Mouse (Mus musculus) CH12.LX (cell line): ENCODE results near the gene Plcxd2.

Experiments used
- CHD1 ChIP-seq: IDR thresholded peaks from 2 replicates; pipeline ENCODE4 v1.6.1; 2012; ENCODE audit warnings: low read depth, low read length, improper control_type of control experiment, inconsistent platforms
- CTCF ChIP-seq, 2 experiments: IDR thresholded peaks in 1 of 2; conservative IDR thresholded peaks in 1 of 2; 2 replicates each; pipeline ENCODE4 v1.5.1; 2011 to 2012; ENCODE audit warnings: low read depth in 2 of 2, low read length in 2 of 2, improper control_type of control experiment in 1 of 2, inconsistent platforms in 1 of 2, mild to moderate bottlenecking in 1 of 2, moderate library complexity in 1 of 2
- ELF1 ChIP-seq: IDR thresholded peaks from 2 replicates; pipeline ENCODE4 v1.6.1; 2014; ENCODE audit warnings: low read depth, mild to moderate bottlenecking, inconsistent platforms, low read length, improper control_type of control experiment
- EP300 ChIP-seq: IDR thresholded peaks from 2 replicates; pipeline ENCODE4 v1.6.1; 2011; ENCODE audit warnings: low read length, improper control_type of control experiment
- MAX ChIP-seq: IDR thresholded peaks from 2 replicates; pipeline ENCODE4 v1.6.1; 2011; ENCODE audit warnings: low read length, improper control_type of control experiment
- MXI1 ChIP-seq: IDR thresholded peaks from 2 replicates; pipeline ENCODE4 v1.6.1; 2011; ENCODE audit warnings: mild to moderate bottlenecking, low read depth, low read length, improper control_type of control experiment
- NELFE ChIP-seq: IDR thresholded peaks from 2 replicates; pipeline ENCODE4 v1.6.1; 2011; ENCODE audit warnings: low read depth, low read length, improper control_type of control experiment
- POLR2A ChIP-seq: IDR thresholded peaks from 2 replicates; pipeline ENCODE4 v1.6.1; 2011; ENCODE audit warnings: low read depth, mild to moderate bottlenecking, improper control_type of control experiment, low read length
- POLR2AphosphoS2 ChIP-seq: IDR thresholded peaks from 2 replicates; pipeline ENCODE4 v1.6.1; 2011; ENCODE audit warnings: low read depth, low read length, improper control_type of control experiment
- RCOR1 ChIP-seq: conservative IDR thresholded peaks from 2 replicates; pipeline ENCODE4 v1.6.1; 2012; ENCODE audit warnings: low read depth, mild to moderate bottlenecking, inconsistent platforms, low read length, improper control_type of control experiment
- USF1 ChIP-seq: IDR thresholded peaks from 2 replicates; pipeline ENCODE4 v1.6.1; 2014; ENCODE audit warnings: low read depth, mild to moderate bottlenecking, inconsistent platforms, low read length, improper control_type of control experiment

DNA sequence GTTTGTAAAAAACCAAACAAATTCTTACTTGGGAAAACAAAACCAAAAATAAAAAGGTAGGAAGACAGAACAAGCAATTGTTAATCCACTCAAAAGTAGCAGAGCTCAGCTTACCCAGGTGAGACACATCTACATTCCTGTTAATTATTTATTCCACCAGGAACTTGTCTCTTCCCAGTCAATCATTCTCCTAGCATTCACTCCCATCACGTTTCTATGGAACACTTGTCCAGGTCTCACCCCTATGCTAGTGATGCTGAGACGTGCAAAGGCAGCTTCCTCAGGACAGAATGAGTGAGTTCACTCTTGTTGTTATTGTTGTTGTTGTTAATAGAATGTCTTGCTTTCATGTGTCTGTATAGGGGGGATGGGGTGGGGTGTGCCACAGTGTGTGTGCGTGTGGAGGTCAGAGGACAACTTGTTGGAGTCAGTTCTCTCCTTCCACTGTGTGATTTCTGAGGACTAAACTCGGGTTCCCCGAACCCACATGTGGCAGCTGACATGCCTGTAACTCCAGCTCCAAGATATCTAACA, 13.0 kb upstream of the Plcxd2 start:
- TF ChIP-seq POLR2AphosphoS2 (no peak), ELF1 (no peak), MAX (no peak), EP300 (no peak), CTCF (conservative IDR thresholded peaks at IDR 0.05 in 1 of 2, IDR thresholded peaks at IDR 0.05 in 1 of 2; ENCODE audit: low read depth in 2 of 2, low read length in 2 of 2) (no peak), MXI1 (no peak), RCOR1 (no peak), CHD1 (no peak), POLR2A (no peak), NELFE (no peak), USF1 (no peak)
